Mouse (Mus musculus): ENCODE measurements around the gene Parp12. TPM values are rescaled to one million over a fixed set of nuclear protein-coding genes. Genes with fewer than 3 reads are reported as not detected.

The Parp12 gene
- total RNA-seq, 1 experiment: 9.5 TPM

GRCm38 (mm10) chr6:39054206-39054864 lies 63.8 kb downstream of the Parp12 start:
- no peak for DNase-seq (ENCODE audit: low read depth, low spot score)
- in situ Hi-C loops (cut with MboI; ENCODE audit: low sequenced_read_pairs in 2 of 2, unreplicated experiment in 2 of 2): no loop called here
- TF ChIP-seq CHD2 (IDR thresholded peaks at IDR 0.05; ENCODE audit: low read depth, low read length): no peak
- no peak for TF ChIP-seq MAFK (IDR thresholded peaks at IDR 0.05; ENCODE audit: insufficient read depth, low read depth, low read length)
- TF ChIP-seq HCFC1 (IDR thresholded peaks at IDR 0.05; ENCODE audit: borderline replicate concordance, insufficient read depth, low read length): no peak
- no peak for TF ChIP-seq ZNF384 (IDR thresholded peaks at IDR 0.05; ENCODE audit: low read depth, low read length)
- no peak for TF ChIP-seq ZC3H11A (IDR thresholded peaks at IDR 0.05; ENCODE audit: borderline replicate concordance, low read depth, low read length)
- Histone ChIP-seq H3K36me3 (ENCODE audit: control insufficient read depth, insufficient read depth, low read length, poor library complexity, severe bottlenecking) (no peaks in the 10 kb centered on the region), H3K27ac (ENCODE audit: insufficient read depth, low read depth, low read length, poor library complexity, severe bottlenecking) (no peak overlapping the region), H3K9me3 (ENCODE audit: control insufficient read depth, insufficient read depth, low read depth, low read length) (no peaks in the 10 kb centered on the region; the same call in 1 of the 2 replicates), H3K4me3 (ENCODE audit: insufficient read depth in 1 of 2, low read depth in 1 of 2, low read length in 2 of 2, poor library complexity in 1 of 2, severe bottlenecking in 1 of 2) (no peak overlapping the region), H3K9ac (ENCODE audit: insufficient read depth, low read depth, low read length, poor library complexity, severe bottlenecking) (no peak overlapping the region), H3K4me1 (ENCODE audit: control insufficient read depth in 2 of 2, insufficient read depth in 2 of 2, low read length in 2 of 2, poor library complexity in 1 of 2) (no peaks in the 10 kb centered on the region)

- in situ Hi-C loops (cut with MboI; ENCODE audit: low sequenced_read_pairs in 2 of 2, unreplicated experiment in 2 of 2): no loop called here
These were observed 65.5 kb downstream of the Parp12 start for GRCm38 (mm10) chr6:39052636-39053035.

GRCm38 (mm10) chr6:39051799-39052556 lies 66.2 kb downstream of the Parp12 start:
- no peak overlapping the region for H3K4me3 ChIP-seq (ENCODE audit: insufficient read depth in 1 of 2, low read depth in 1 of 2, low read length in 2 of 2, poor library complexity in 1 of 2, severe bottlenecking in 1 of 2)
- no peak overlapping the region for H3K9ac ChIP-seq (ENCODE audit: insufficient read depth, low read depth, low read length, poor library complexity, severe bottlenecking)
- no peaks in the 10 kb centered on the region for H3K4me1 ChIP-seq (ENCODE audit: control insufficient read depth in 2 of 2, insufficient read depth in 2 of 2, low read length in 2 of 2, poor library complexity in 1 of 2)
- no peak overlapping the region for H3K27ac ChIP-seq (ENCODE audit: insufficient read depth, low read depth, low read length, poor library complexity, severe bottlenecking)
- in situ Hi-C loops (cut with MboI; ENCODE audit: low sequenced_read_pairs in 2 of 2, unreplicated experiment in 2 of 2): no loop called here
- H3K9me3 ChIP-seq (ENCODE audit: control insufficient read depth, insufficient read depth, low read depth, low read length): no peaks in the 10 kb centered on the region
- no peak for TF ChIP-seq ZNF384 (IDR thresholded peaks at IDR 0.05; ENCODE audit: low read depth, low read length)
- no peak for TF ChIP-seq HCFC1 (IDR thresholded peaks at IDR 0.05; ENCODE audit: borderline replicate concordance, insufficient read depth, low read length)
- TF ChIP-seq ZC3H11A (IDR thresholded peaks at IDR 0.05; ENCODE audit: borderline replicate concordance, low read depth, low read length): no peak
- no peak for TF ChIP-seq MAFK (IDR thresholded peaks at IDR 0.05; ENCODE audit: insufficient read depth, low read depth, low read length)
- no peak for TF ChIP-seq CHD2 (IDR thresholded peaks at IDR 0.05; ENCODE audit: low read depth, low read length)
- no peak for DNase-seq (ENCODE audit: low read depth, low spot score)
- H3K36me3 ChIP-seq (ENCODE audit: control insufficient read depth, insufficient read depth, low read length, poor library complexity, severe bottlenecking): no peaks in the 10 kb centered on the region

More at GRCm38 (mm10) chr6:39052636-39053035, 65.5 kb downstream of the Parp12 start:
- no peak overlapping the region for H3K27ac ChIP-seq (ENCODE audit: insufficient read depth, low read depth, low read length, poor library complexity, severe bottlenecking)
- H3K4me1 ChIP-seq (ENCODE audit: control insufficient read depth in 2 of 2, insufficient read depth in 2 of 2, low read length in 2 of 2, poor library complexity in 1 of 2): no peaks in the 10 kb centered on the region
- TF ChIP-seq MAFK (IDR thresholded peaks at IDR 0.05; ENCODE audit: insufficient read depth, low read depth, low read length): no peak
- TF ChIP-seq ZNF384 (IDR thresholded peaks at IDR 0.05; ENCODE audit: low read depth, low read length): no peak
- TF ChIP-seq ZC3H11A (IDR thresholded peaks at IDR 0.05; ENCODE audit: borderline replicate concordance, low read depth, low read length): no peak
- no peak for TF ChIP-seq HCFC1 (IDR thresholded peaks at IDR 0.05; ENCODE audit: borderline replicate concordance, insufficient read depth, low read length)
- no peak for TF ChIP-seq CHD2 (IDR thresholded peaks at IDR 0.05; ENCODE audit: low read depth, low read length)
- H3K9me3 ChIP-seq (ENCODE audit: control insufficient read depth, insufficient read depth, low read depth, low read length): no peaks in the 10 kb centered on the region
- no peak overlapping the region for H3K4me3 ChIP-seq (ENCODE audit: insufficient read depth in 1 of 2, low read depth in 1 of 2, low read length in 2 of 2, poor library complexity in 1 of 2, severe bottlenecking in 1 of 2)
- no peak overlapping the region for H3K9ac ChIP-seq (ENCODE audit: insufficient read depth, low read depth, low read length, poor library complexity, severe bottlenecking)
- H3K36me3 ChIP-seq (ENCODE audit: control insufficient read depth, insufficient read depth, low read length, poor library complexity, severe bottlenecking): no peaks in the 10 kb centered on the region
- no peak for DNase-seq (ENCODE audit: low read depth, low spot score)

DNA sequence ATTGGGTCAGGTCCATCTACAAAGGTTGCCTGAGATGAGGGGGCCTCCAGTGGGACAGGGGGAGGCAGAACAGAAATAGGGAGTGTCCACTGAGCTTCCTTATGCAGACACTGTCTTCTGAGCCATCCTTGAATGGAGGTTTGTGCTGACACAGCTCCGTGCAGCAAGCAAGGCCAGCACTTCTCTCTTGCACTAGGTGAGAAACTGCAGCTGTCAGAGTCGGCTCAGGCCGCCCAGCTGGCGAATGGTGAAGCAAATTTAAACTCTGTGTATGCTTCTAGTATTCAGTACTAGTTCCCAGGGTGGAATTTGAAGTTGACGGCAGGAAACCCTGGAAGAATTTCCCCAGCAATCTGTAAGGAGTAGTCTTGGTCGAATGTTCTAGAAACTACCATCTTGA lies 67.3 kb downstream of the Parp12 start:
- H3K27ac ChIP-seq (ENCODE audit: insufficient read depth, low read depth, low read length, poor library complexity, severe bottlenecking): no peak overlapping the region
- no peaks in the 10 kb centered on the region for H3K36me3 ChIP-seq (ENCODE audit: control insufficient read depth, insufficient read depth, low read length, poor library complexity, severe bottlenecking)
- no peak for TF ChIP-seq ZNF384 (IDR thresholded peaks at IDR 0.05; ENCODE audit: low read depth, low read length)
- TF ChIP-seq ZC3H11A (IDR thresholded peaks at IDR 0.05; ENCODE audit: borderline replicate concordance, low read depth, low read length): no peak
- no peak for TF ChIP-seq CHD2 (IDR thresholded peaks at IDR 0.05; ENCODE audit: low read depth, low read length)
- TF ChIP-seq MAFK (IDR thresholded peaks at IDR 0.05; ENCODE audit: insufficient read depth, low read depth, low read length): no peak
- no peak for TF ChIP-seq HCFC1 (IDR thresholded peaks at IDR 0.05; ENCODE audit: borderline replicate concordance, insufficient read depth, low read length)
- H3K9me3 ChIP-seq (ENCODE audit: control insufficient read depth, insufficient read depth, low read depth, low read length): no peaks in the 10 kb centered on the region
- no peak overlapping the region for H3K4me3 ChIP-seq (ENCODE audit: insufficient read depth in 1 of 2, low read depth in 1 of 2, low read length in 2 of 2, poor library complexity in 1 of 2, severe bottlenecking in 1 of 2)
- H3K4me1 ChIP-seq (ENCODE audit: control insufficient read depth in 2 of 2, insufficient read depth in 2 of 2, low read length in 2 of 2, poor library complexity in 1 of 2): no peaks in the 10 kb centered on the region
- no peak for DNase-seq (ENCODE audit: low read depth, low spot score)
- no peak overlapping the region for H3K9ac ChIP-seq (ENCODE audit: insufficient read depth, low read depth, low read length, poor library complexity, severe bottlenecking)
- in situ Hi-C loops (cut with MboI; ENCODE audit: low sequenced_read_pairs in 2 of 2, unreplicated experiment in 2 of 2): no loop called here

All from ES-E14 (cell line).